Mouse (Mus musculus): ENCODE measurements around the gene Chn1. TPM values are rescaled to one million over a fixed set of nuclear protein-coding genes. Genes with fewer than 3 reads are reported as not detected.

The Chn1 gene
- polyA plus RNA-seq, 2 experiments, result 0.34 to 0.70 TPM

DNA sequence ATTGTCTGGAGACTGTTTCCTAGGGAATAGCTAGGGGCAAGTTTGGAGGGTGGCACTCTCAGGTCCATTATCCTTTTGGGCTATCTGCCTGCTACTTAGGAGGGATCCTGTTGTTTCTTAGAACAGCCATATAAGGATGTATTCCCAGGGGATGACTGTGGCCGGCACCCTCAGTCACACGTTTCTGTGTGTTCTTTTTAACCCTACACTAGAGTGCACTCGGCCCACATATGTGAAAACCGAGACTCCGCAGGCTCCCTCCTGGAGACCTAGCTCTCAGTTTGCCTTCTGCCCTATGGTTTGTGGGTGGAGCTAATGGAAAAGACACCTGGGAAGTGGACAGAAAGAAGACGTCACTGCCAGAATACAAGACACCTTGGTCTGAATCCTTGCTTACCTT lies 183.9 kb downstream of the Chn1 start:
- Histone ChIP-seq H3K9me3 (ENCODE audit: control insufficient read depth, low read length) (no peaks in the 10 kb centered on the region), H3K4me1 (replicated peaks; ENCODE audit: control insufficient read depth in 2 of 2, insufficient read depth in 2 of 2, low read length in 1 of 2) (no peaks in the 10 kb centered on the region; a peak in 1 of 4 replicates), H3K27me3 (ENCODE audit: control insufficient read depth, insufficient read depth, low read length) (no peaks in the 10 kb centered on the region; the same call in 1 of the 2 replicates), H3K4me2 (ENCODE audit: low read depth) (no peak overlapping the region), H3K36me3 (replicated peaks; ENCODE audit: control insufficient read depth, insufficient read depth, low read depth) (no peaks in the 10 kb centered on the region), H3K27ac (no peak overlapping the region), H3K4me3 (ENCODE audit: insufficient read depth in 1 of 2, low read depth in 2 of 2, low read length in 2 of 2) (no peak overlapping the region), H3K9ac (replicated peaks) (no peak overlapping the region; the same call in 1 of the 2 replicates)
- no peak for ATAC-seq (ENCODE audit: insufficient read depth)
- no peak for TF ChIP-seq EP300 (IDR thresholded peaks at IDR 0.05; ENCODE audit: low read depth)
- TF ChIP-seq CTCF (IDR thresholded peaks at IDR 0.05; ENCODE audit: low read depth), result no peak
- no peak for DNase-seq (ENCODE audit: low read depth in 3 of 3, low spot score in 3 of 3)
- 50% methylated on average over 6 of the region's 6 CpGs for whole genome bisulfite sequencing (ENCODE audit: insufficient replicate concordance)

DNA sequence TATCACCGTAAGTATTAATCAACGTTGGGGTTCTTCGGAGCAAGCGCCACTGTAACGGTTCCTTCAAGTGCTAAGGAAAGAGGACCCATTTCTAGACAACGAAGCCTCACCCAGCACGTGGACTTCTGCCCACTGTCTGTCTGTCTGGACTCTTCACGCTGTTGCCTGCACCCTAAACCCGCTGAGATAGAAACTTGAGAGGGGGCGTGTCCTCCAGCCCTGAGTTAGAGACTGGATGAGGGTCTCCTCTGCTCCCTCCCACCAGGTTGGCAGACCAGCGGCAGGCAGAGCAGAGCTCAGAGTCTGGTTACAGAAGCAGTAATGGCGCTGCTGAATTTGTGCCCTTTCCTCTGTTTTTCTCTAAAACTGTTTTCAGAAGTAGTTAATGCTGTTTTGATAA lies 185.0 kb downstream of the Chn1 start:
- WGBS (ENCODE audit: insufficient replicate concordance), result 14% methylated on average over 12 of the region's 12 CpGs
- Histone ChIP-seq H3K4me2 (ENCODE audit: low read depth) (no peak overlapping the region), H3K27ac (no peak overlapping the region), H3K36me3 (replicated peaks; ENCODE audit: control insufficient read depth, insufficient read depth, low read depth) (no peaks in the 10 kb centered on the region), H3K27me3 (ENCODE audit: control insufficient read depth, insufficient read depth, low read length) (no peaks in the 10 kb centered on the region; the same call in 1 of the 2 replicates), H3K4me3 (ENCODE audit: insufficient read depth in 1 of 2, low read depth in 2 of 2, low read length in 2 of 2) (no peak overlapping the region), H3K4me1 (replicated peaks; ENCODE audit: control insufficient read depth in 2 of 2, insufficient read depth in 2 of 2, low read length in 1 of 2) (no peaks in the 10 kb centered on the region; a peak in 1 of 4 replicates), H3K9ac (replicated peaks) (no peak overlapping the region), H3K9me3 (ENCODE audit: control insufficient read depth, low read length) (no peaks in the 10 kb centered on the region)
- TF ChIP-seq EP300 (IDR thresholded peaks at IDR 0.05; ENCODE audit: low read depth), result no peak
- TF ChIP-seq CTCF (IDR thresholded peaks at IDR 0.05; ENCODE audit: low read depth), result no peak
- ATAC-seq (ENCODE audit: insufficient read depth) (no peak), DNase-seq (ENCODE audit: low read depth in 3 of 3, low spot score in 3 of 3) (no peak)

DNA sequence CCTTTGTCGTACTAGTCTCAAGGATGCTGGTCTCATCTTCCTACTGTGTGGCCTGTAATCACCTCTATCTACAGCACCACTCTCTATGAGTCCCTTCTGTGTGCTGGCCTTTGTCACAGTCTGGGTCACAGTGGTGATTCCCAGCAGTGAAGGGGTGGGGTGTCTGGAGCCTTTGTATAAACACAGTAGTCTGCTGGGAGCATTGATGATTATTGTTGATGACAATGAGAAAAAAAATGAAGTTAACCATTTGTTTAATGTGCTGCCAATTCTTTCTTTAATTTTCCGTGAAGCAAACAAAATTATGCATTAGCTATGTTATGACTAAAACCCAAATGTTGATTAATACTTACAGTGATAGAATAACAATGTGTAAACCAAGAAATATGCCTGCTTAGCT lies 186.2 kb downstream of the Chn1 start:
- no peak for ATAC-seq (ENCODE audit: insufficient read depth)

DNA sequence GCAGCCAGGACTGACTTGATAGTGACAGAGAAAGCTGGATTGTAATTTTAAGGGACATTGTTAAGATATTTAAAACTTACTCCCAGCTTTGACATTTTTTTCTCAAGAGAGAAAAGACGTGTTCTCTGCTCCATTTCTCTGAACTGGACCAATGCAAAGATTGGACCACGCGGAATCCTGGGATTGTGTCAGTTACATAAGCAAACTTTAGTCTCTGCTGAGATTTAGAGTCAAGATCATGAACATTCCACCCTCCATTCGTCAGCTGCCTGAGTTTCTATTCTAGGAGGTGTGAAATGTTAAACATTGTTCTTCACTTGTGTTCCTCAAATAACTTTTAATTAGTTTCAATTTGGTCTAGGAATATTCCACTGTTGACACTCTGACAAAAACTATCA lies 188.0 kb downstream of the Chn1 start:
- Histone ChIP-seq H3K4me2 (ENCODE audit: low read depth) (no peak overlapping the region), H3K4me1 (replicated peaks; ENCODE audit: control insufficient read depth in 2 of 2, insufficient read depth in 2 of 2, low read length in 1 of 2) (no peaks in the 10 kb centered on the region; a peak in 1 of 4 replicates), H3K36me3 (replicated peaks; ENCODE audit: control insufficient read depth, insufficient read depth, low read depth) (no peaks in the 10 kb centered on the region), H3K4me3 (ENCODE audit: insufficient read depth in 1 of 2, low read depth in 2 of 2, low read length in 2 of 2) (no peak overlapping the region), H3K27ac (no peak overlapping the region), H3K9ac (replicated peaks) (no peak overlapping the region), H3K27me3 (ENCODE audit: control insufficient read depth, insufficient read depth, low read length) (no peaks in the 10 kb centered on the region; the same call in 1 of the 2 replicates), H3K9me3 (ENCODE audit: control insufficient read depth, low read length) (no peaks in the 10 kb centered on the region)
- WGBS (ENCODE audit: insufficient replicate concordance), result 49% methylated on average over 4 of the region's 4 CpGs
- no peak for TF ChIP-seq EP300 (IDR thresholded peaks at IDR 0.05; ENCODE audit: low read depth)
- no peak for TF ChIP-seq CTCF (IDR thresholded peaks at IDR 0.05; ENCODE audit: low read depth)
- no peak for DNase-seq (ENCODE audit: low read depth in 3 of 3, low spot score in 3 of 3)
- no peak for ATAC-seq (ENCODE audit: insufficient read depth)

More for the DNA sequence above, 186.2 kb downstream of the Chn1 start:
- H3K4me3 ChIP-seq (ENCODE audit: insufficient read depth in 1 of 2, low read depth in 2 of 2, low read length in 2 of 2), result no peak overlapping the region
- no peak overlapping the region for H3K4me2 ChIP-seq (ENCODE audit: low read depth)
- H3K9me3 ChIP-seq (ENCODE audit: control insufficient read depth, low read length), result no peaks in the 10 kb centered on the region
- H3K36me3 ChIP-seq (replicated peaks; ENCODE audit: control insufficient read depth, insufficient read depth, low read depth), result no peaks in the 10 kb centered on the region
- TF ChIP-seq CTCF (IDR thresholded peaks at IDR 0.05; ENCODE audit: low read depth) (no peak), EP300 (IDR thresholded peaks at IDR 0.05; ENCODE audit: low read depth) (no peak)
- H3K9ac ChIP-seq (replicated peaks), result no peak overlapping the region
- H3K27ac ChIP-seq, result no peak overlapping the region
- no peak for DNase-seq (ENCODE audit: low read depth in 3 of 3, low spot score in 3 of 3)
- 54% methylated on average over 2 of the region's 2 CpGs for WGBS (ENCODE audit: insufficient replicate concordance)
- no peaks in the 10 kb centered on the region; the same call in 1 of the 2 replicates for H3K27me3 ChIP-seq (ENCODE audit: control insufficient read depth, insufficient read depth, low read length)
- H3K4me1 ChIP-seq (replicated peaks; ENCODE audit: control insufficient read depth in 2 of 2, insufficient read depth in 2 of 2, low read length in 1 of 2), result no peaks in the 10 kb centered on the region; a peak in 2 of 4 replicates

DNA sequence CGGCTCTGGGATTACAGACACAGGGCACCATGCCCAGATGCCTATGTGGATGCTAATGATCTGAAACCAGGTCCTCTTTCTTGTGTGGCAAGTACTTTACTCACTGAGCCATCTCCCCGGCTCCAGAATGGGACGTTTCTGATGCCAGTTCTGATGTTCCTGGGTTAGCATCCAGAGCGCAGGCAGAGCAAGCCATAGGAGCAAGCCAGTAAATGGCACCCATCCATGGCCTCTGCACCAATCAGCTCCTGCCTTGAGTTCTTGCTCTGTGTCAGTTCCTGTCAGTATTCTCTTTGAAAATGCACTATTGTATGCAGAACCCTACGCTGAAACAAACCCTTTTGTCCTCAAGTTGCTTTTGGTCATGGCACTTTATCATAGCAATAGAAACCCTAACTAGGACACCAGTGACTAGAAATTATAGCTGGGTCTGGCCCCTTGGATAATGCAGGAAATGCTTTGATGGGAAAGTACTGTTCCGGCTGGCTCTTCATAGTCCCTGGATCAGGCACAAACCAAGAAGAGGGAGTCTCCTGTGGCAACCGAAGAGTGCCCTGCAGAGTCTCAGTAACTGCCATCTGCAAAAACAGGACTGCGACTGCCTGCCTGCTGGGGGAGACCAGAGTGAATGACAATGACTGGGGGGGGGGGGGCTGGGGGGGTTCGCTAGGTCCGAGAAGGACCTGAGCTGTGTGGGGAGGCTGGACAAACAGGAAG lies 188.6 kb downstream of the Chn1 start:
- no peak overlapping the region for H3K27ac ChIP-seq
- no peak for TF ChIP-seq EP300 (IDR thresholded peaks at IDR 0.05; ENCODE audit: low read depth)
- TF ChIP-seq CTCF (IDR thresholded peaks at IDR 0.05; ENCODE audit: low read depth), result no peak
- no peaks in the 10 kb centered on the region for H3K9me3 ChIP-seq (ENCODE audit: control insufficient read depth, low read length)
- no peaks in the 10 kb centered on the region for H3K36me3 ChIP-seq (replicated peaks; ENCODE audit: control insufficient read depth, insufficient read depth, low read depth)
- H3K9ac ChIP-seq (replicated peaks), result no peak overlapping the region
- no peak overlapping the region for H3K4me2 ChIP-seq (ENCODE audit: low read depth)
- ATAC-seq (ENCODE audit: insufficient read depth), result no peak
- 44% methylated on average over 10 of the region's 10 CpGs for WGBS (ENCODE audit: insufficient replicate concordance)
- no peaks in the 10 kb centered on the region; a peak in 1 of 4 replicates for H3K4me1 ChIP-seq (replicated peaks; ENCODE audit: control insufficient read depth in 2 of 2, insufficient read depth in 2 of 2, low read length in 1 of 2)
- no peaks in the 10 kb centered on the region; the same call in 1 of the 2 replicates for H3K27me3 ChIP-seq (ENCODE audit: control insufficient read depth, insufficient read depth, low read length)
- no peak overlapping the region for H3K4me3 ChIP-seq (ENCODE audit: insufficient read depth in 1 of 2, low read depth in 2 of 2, low read length in 2 of 2)
- no peak for DNase-seq (ENCODE audit: low read depth in 3 of 3, low spot score in 3 of 3)
